Mouse (Mus musculus) hindbrain, embryonic 16.5 days (tissue): ENCODE results near the gene Dnajb2. TPM values are rescaled to one million over a fixed set of nuclear protein-coding genes. Genes with fewer than 3 reads are reported as not detected.

ENCODE experiments used
- ATAC-seq: fragments of 200-750 bp; cut with Nextera tagmentation; 2 replicates; pipeline ENCODE4 v1.8.0; 2017; ENCODE audit warnings: moderate TSS enrichment, moderate library complexity
- H3K27ac ChIP-seq: fragments of 300-500 bp; sonication (generic); 2 replicates; pipeline ENCODE4 v1.5.1; 2014; ENCODE audit warnings: low read depth, mild to moderate bottlenecking, control low read depth, low read length, moderate library complexity
- H3K27me3 ChIP-seq: fragments of 300-500 bp; sonication (generic); replicated peaks from 2 replicates; pipeline ENCODE4 v1.6.1; 2014; ENCODE audit warnings: low read length; ENCODE audit not compliant: control insufficient read depth, insufficient read depth
- H3K36me3 ChIP-seq: fragments of 300-500 bp; sonication (generic); 2 replicates; pipeline ENCODE4 v1.6.1; 2014; ENCODE audit warnings: mild to moderate bottlenecking, low read length, moderate library complexity, mixed read lengths; ENCODE audit not compliant: control insufficient read depth, insufficient read depth
- H3K4me1 ChIP-seq: fragments of 300-500 bp; sonication (generic); 2 replicates; pipeline ENCODE4 v1.6.1; 2014; ENCODE audit warnings: low read depth, low read length; ENCODE audit not compliant: control insufficient read depth, insufficient read depth
- H3K4me2 ChIP-seq: fragments of 300-500 bp; sonication (generic); 2 replicates; pipeline ENCODE4 v1.6.1; 2014; ENCODE audit warnings: mild to moderate bottlenecking, low read length, control low read depth, moderate library complexity
- H3K4me3 ChIP-seq: fragments of 300-500 bp; sonication (generic); 2 replicates; pipeline ENCODE4 v1.5.1; 2014; ENCODE audit warnings: mild to moderate bottlenecking, low read length, control low read depth, moderate library complexity
- H3K9ac ChIP-seq: fragments of 300-500 bp; sonication (generic); 2 replicates; pipeline ENCODE4 v1.6.1; 2014; ENCODE audit warnings: low read depth, mild to moderate bottlenecking, control low read depth, low read length, moderate library complexity
- H3K9me3 ChIP-seq: fragments of 300-500 bp; sonication (generic); 2 replicates; pipeline ENCODE4 v1.6.1; 2014; ENCODE audit warnings: mild to moderate bottlenecking, low read length, moderate library complexity; ENCODE audit not compliant: control insufficient read depth
- WGBS: fragments of 180-500 bp; shearing (Covaris S2); extraction: QIAGEN DNeasy Blood & Tissue Kit; methylation state at CpG from one replicate; pipeline ENCODE4 v1.1.7; 2014; 5-methylcytosine and 5-hydroxymethylcytosine counted together
- polyA plus RNA-seq: library from polyadenylated mRNA; unstranded; fragments of >200 nt; fragmentation: Nextera tagmentation; extraction: Ambion mirVana; gene quantifications from 2 replicates; pipeline ENCODE4 v1.2.1, GENCODE M21; 2015

Dnajb2 gene
- polyA plus RNA-seq, 1 experiment from 2014 or later, result 98.0 TPM

- WGBS, result 9% methylated on average over 34 of the region's 34 CpGs
- no peak for ATAC-seq
These were observed 27.1 kb upstream of the Dnajb2 start for GRCm38 (mm10) chr1:75208967-75209678.

DNA sequence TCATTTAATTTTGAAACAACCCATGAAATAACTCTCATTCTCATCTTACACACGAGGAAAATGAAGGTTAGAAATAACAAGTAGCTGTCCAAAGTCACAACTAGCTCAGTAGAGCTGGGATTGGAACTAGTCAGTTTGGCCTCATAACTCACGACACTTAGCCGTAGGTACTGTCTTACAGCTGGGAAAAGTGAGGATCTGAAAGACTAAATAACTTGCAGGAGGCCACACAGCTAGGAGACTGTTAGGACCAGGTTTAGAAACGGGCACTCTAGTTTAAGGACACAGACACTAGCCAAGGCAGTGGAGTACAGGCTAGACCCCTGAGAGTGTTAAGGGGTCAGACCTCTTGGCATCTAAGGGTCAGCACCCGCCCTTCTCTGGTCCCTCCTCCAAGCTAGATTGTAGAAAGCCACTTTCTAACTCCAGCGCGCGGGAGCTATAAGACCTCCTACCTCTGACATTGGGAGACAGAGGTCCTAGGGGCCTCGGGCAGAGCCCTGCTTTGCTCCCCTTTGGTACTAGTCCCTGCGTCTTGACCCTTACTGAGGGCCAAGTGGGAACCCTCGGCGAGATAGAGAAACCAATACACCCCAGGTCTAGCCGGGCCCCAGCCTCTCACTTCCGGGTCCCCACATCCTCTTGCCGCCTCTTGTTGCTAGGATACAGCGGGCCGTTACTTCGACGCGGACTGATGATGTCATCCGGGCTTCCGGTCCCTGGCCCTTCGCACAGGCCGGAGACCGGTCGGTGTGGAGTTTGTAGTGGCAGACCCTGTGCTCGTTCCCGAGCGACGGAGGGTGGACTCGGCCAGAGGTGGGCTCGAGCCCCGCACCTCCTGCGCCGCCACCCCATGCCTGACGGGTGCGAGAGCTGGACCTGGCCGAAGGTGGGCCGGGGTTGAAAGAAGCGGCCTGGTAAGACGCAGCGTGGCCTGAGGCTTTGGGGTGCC, 25.8 kb upstream of the Dnajb2 start, which contains the start of the genes Glb1l and Stk16:
Glb1l (minus strand) TSS at position 678 of the 952 bp plus-strand sequence.
Stk16 (plus strand) TSS at position 703 of the 952 bp plus-strand sequence.
- Histone ChIP-seq H3K36me3 (peaks cover 21% of the 10 kb centered on the region), H3K9me3 (no peaks in the 10 kb centered on the region), H3K9ac (peak within 1 kb of the TSS; percentile 80), H3K4me3 (peak within 1 kb of the TSS; percentile 59), H3K4me2 (peak within 1 kb of the TSS; percentile 93), H3K27me3 (no peaks in the 10 kb centered on the region), H3K27ac (no peak within 1 kb of the TSS; the same call in 1 of the 2 replicates), H3K4me1 (peaks cover 31% of the 10 kb centered on the region)
- ATAC-seq, result peak; percentile 94
- WGBS, result 6% methylated on average over 42 of the region's 42 CpGs

More at GRCm38 (mm10) chr1:75208967-75209678, 27.1 kb upstream of the Dnajb2 start:
- H3K36me3 ChIP-seq, result peaks cover 13% of the 10 kb centered on the region
- peak overlapping the region; percentile 32 for H3K4me3 ChIP-seq
- peak overlapping the region; percentile 54 for H3K4me2 ChIP-seq
- peak overlapping the region; percentile 20 for H3K9ac ChIP-seq
- no peaks in the 10 kb centered on the region for H3K9me3 ChIP-seq
- H3K27ac ChIP-seq, result no peak overlapping the region
- H3K4me1 ChIP-seq, result peaks cover 31% of the 10 kb centered on the region
- H3K27me3 ChIP-seq, result no peaks in the 10 kb centered on the region

DNA sequence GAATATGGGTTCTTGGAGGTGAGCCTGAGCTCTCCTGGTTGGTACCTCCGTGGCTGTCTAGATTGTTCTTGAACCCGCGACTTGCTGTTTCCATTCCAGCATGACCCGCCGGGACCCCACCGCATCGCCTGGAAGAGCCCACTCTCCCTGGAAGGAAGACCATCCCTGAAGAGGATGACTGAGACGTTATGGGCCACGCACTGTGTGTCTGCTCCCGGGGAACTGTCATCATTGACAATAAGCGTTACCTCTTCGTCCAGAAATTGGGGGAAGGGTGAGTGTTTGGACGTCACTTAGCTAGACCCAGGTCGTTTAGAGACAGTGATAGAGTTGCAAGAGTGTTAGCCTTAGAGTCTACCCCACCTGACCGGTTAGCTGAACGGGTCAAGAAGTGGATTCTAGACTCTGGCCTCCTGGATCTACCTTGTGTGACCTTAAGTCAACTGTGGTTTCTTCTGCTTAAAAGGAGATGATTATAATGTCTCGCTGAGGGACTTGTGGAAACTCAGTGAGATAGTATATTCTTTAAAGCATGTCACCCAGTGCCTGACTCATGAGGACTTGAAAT, 25.0 kb upstream of the Dnajb2 start:
- peaks cover 21% of the 10 kb centered on the region for H3K36me3 ChIP-seq
- ATAC-seq, result peak; percentile 21

DNA sequence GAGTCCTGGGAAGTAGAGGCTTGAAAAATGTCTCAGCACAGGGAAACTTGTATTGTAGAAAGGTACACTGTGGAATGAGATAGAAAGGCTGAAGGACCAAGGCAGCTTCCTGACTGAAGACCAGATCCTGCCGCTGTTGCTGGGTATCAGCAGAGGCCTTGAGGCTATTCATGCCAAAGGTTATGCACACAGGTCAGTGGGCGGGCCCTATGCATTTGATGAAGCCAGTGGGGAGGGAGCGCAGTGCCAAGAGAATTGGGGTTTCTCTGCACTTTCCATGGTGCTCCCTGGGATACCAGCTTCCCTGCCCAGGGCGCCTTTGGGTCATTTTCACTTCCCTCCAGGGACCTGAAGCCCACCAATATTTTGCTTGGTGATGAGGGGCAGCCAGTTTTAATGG, 23.7 kb upstream of the Dnajb2 start:
- 88% methylated on average over 4 of the region's 4 CpGs for WGBS
- no peak overlapping the region for H3K4me2 ChIP-seq
- H3K27me3 ChIP-seq, result peaks cover 7% of the 10 kb centered on the region
- H3K27ac ChIP-seq, result no peak overlapping the region
- H3K36me3 ChIP-seq, result peaks cover 21% of the 10 kb centered on the region
- H3K4me1 ChIP-seq, result peaks cover 31% of the 10 kb centered on the region
- no peaks in the 10 kb centered on the region for H3K9me3 ChIP-seq
- no peak for ATAC-seq
- no peak overlapping the region for H3K9ac ChIP-seq
- H3K4me3 ChIP-seq, result no peak overlapping the region

More for the DNA sequence above, 25.0 kb upstream of the Dnajb2 start:
- Histone ChIP-seq H3K4me3 (peak overlapping the region; percentile 59), H3K9ac (peak overlapping the region; percentile 80), H3K4me2 (peak overlapping the region; percentile 93), H3K27me3 (no peaks in the 10 kb centered on the region; the same call in 1 of the 2 replicates), H3K4me1 (peaks cover 31% of the 10 kb centered on the region), H3K27ac (no peak overlapping the region), H3K9me3 (no peaks in the 10 kb centered on the region)
- WGBS, result 11% methylated on average over 17 of the region's 17 CpGs

DNA sequence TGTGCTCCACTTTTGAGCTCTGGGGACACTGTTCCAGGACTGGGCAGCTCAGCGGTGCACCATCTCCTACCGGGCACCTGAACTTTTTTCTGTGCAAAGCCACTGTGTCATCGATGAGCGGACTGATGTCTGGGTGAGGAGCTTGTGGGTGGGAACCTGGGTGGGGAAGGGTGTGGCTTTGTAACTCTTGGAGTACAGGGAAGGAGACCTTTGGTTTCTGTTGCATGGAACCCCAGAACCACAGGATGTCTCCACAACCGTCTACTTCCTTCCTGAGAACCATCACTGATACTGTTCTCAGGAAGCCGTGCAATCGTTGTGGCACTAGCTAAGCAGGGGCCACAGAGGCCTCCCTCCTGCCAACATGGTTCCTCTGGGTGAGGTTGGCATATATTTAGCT, 23.1 kb upstream of the Dnajb2 start:
- H3K27me3 ChIP-seq, result peaks cover 7% of the 10 kb centered on the region
- H3K36me3 ChIP-seq, result peaks cover 21% of the 10 kb centered on the region
- no peak overlapping the region for H3K9ac ChIP-seq
- H3K4me1 ChIP-seq, result peaks cover 32% of the 10 kb centered on the region
- whole genome bisulfite sequencing, result 92% methylated on average over 7 of the region's 7 CpGs
- ATAC-seq, result no peak
- no peak overlapping the region for H3K27ac ChIP-seq
- H3K4me2 ChIP-seq, result no peak overlapping the region
- H3K9me3 ChIP-seq, result no peaks in the 10 kb centered on the region
- H3K4me3 ChIP-seq, result no peak overlapping the region

DNA sequence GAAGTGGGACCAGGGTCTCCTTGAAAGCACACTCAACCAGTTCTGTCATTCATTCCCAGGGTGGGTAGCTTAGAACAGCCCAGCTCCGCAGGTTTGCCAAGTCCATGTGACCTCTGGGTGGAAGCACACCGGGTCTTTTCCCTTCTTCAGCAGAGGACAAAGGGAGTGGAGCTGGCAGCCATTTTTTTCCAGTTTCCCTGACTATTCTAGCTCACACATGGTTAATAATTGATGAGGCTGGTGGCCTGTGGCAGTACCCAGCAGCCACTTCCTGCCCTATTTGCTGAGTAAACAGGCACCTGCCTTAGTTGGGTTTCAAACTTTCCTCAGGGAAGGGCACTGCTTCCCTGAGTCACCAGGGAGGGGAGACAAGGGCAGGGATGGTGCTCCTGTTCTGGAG, 21.8 kb upstream of the Dnajb2 start:
- Histone ChIP-seq H3K36me3 (peaks cover 21% of the 10 kb centered on the region), H3K27me3 (peaks cover 7% of the 10 kb centered on the region), H3K9me3 (no peaks in the 10 kb centered on the region), H3K4me1 (peaks cover 33% of the 10 kb centered on the region), H3K4me3 (no peak overlapping the region), H3K4me2 (no peak overlapping the region), H3K9ac (no peak overlapping the region), H3K27ac (no peak overlapping the region; the same call in 1 of the 2 replicates)
- WGBS, result 73% methylated on average over 2 of the region's 2 CpGs
- no peak for ATAC-seq

GRCm38 (mm10) chr1:75214886-75215285, 21.3 kb upstream of the Dnajb2 start:
- no peak for ATAC-seq
- Histone ChIP-seq H3K4me3 (no peak overlapping the region), H3K36me3 (peaks cover 21% of the 10 kb centered on the region), H3K4me2 (no peak overlapping the region), H3K9ac (no peak overlapping the region), H3K4me1 (peaks cover 30% of the 10 kb centered on the region), H3K27ac (no peak overlapping the region), H3K9me3 (no peaks in the 10 kb centered on the region), H3K27me3 (peaks cover 7% of the 10 kb centered on the region)
- 68% methylated on average over 5 of the region's 5 CpGs for WGBS

DNA sequence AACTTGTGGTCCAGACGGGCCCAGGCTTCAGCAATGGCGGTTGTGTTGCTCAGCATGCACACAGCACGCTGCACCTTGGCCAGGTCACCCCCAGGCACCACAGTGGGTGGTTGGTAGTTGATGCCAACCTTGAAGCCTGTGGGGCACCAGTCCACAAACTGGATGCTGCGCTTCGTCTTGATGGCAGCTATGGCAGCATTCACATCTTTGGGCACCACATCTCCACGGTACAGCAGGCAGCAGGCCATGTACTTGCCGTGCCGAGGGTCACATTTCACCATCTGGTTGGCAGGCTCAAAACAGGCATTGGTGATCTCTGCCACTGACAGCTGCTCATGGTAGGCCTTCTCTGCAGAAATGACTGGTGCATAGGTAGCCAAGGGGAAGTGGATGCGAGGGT, 20.4 kb upstream of the Dnajb2 start:
- H3K36me3 ChIP-seq, result peaks cover 21% of the 10 kb centered on the region
- H3K27ac ChIP-seq, result no peak overlapping the region
- H3K9me3 ChIP-seq, result no peaks in the 10 kb centered on the region
- 92% methylated on average over 9 of the region's 9 CpGs for WGBS
- H3K9ac ChIP-seq, result no peak overlapping the region
- no peak for ATAC-seq
- H3K27me3 ChIP-seq, result peaks cover 13% of the 10 kb centered on the region
- no peak overlapping the region for H3K4me2 ChIP-seq
- peaks cover 25% of the 10 kb centered on the region for H3K4me1 ChIP-seq
- H3K4me3 ChIP-seq, result no peak overlapping the region
